Mouse (Mus musculus) cerebellum, postnatal 25 days (tissue): ENCODE data around the gene Entr1.
"Not testable (repeated sequence)": the region's sequence is repeated elsewhere in the genome, so short reads cannot be mapped to it uniquely, and the experiment has no call there.

ENCODE experiments used
- DNase-seq, 2 experiments: peaks; one replicate each; pipeline ENCODE4 v3.0.0; 2021; ENCODE audit warnings: mixed read lengths in 2 of 2

Entr1 gene

DNA sequence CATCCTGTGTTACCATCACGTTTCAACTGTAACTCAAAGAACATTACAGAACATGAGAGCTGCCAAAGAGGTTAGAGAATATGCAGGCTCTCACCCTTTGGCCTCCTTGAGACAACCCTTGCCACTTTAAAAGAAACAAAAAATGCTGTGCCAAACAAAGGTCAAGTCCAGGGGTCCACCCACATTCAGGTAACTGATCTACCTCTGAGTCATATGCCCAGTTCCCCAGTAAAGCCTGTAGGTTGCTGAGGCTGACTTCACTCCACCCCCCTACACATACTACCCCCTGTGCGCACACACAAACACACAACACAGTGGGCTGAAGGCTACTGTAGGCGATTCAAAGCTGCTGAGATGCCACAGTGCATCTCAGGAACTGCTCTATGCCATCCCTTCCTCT lies 1.4 kb downstream of the Entr1 start:
- DNase-seq: no peak

DNA sequence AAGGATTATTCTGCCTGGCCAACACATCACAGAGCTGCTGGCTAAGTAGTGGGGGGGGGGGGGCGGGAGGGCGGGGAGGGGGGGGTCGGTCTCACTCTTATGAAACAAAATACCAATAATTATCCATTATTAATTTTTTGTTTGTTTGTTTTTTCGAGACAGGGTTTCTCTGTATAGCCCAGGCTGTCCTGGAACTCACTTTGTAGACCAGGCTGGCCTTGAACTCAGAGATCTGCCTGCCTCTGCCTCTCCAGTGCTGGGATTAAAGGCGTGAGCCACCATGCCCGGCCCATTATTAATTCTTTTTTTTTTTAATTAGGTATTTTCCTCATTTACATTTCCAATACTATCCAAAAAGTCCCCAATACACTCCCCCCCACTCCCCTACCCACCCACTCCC lies 8.2 kb downstream of the Entr1 start:
- not testable (repeated sequence) for DNase-seq

DNA sequence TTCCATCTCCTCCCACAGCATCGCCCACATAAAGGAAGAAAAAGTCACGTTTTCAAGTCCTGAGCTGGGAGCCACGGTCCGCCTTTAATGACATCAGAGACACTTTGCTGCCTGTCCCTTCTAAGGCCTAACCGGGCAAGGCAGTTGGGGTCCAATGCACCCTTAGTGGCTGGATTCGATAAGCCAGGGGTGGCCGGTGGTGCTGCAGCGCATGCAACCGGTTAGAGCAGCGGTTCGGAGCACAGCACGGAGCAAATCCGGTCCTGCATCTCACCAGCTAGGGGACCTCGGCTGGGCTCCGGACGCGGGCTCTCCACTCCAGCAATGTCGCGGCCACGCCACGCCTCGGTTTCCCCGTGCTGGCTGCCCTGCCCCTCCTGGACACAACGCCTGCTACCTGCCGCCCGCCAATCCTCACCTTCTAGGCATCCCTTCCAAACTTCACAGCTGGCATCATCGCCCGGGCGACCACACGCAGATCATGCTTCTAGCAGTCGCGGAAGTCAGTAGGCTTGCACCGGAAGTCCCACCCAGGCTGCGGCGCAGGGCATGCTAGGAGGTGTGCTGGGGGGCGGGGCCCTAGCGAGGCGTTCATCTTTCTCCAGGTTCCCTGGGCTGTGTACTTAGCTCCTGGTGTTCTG lies 8.9 kb downstream of the Entr1 start, which contains the start of gene Snapc4:
Snapc4 (minus strand) TSS at position 523 of the 641 bp plus-strand sequence.
- DNase-seq: peak; percentile 82 to 90

DNA sequence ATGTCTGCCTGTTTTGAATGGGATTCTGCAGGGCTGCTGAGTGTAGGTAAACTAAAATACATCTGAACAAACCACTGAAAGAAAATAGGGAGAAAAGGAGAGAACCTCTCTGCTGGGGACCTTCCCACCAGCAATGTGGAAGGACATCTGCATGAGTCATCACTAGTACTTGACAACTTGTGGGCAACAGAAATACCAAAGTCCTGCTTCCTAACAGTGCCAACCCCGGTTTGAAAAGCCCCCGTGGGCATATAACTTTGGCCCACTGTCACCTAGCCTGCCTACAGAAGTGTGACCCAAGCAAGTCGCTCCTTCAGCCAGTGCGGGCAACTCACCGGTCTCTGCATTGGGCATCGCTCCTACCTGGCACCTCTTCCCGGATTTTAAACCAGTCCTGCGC lies 16.7 kb downstream of the Entr1 start:
- no peak for DNase-seq

DNA sequence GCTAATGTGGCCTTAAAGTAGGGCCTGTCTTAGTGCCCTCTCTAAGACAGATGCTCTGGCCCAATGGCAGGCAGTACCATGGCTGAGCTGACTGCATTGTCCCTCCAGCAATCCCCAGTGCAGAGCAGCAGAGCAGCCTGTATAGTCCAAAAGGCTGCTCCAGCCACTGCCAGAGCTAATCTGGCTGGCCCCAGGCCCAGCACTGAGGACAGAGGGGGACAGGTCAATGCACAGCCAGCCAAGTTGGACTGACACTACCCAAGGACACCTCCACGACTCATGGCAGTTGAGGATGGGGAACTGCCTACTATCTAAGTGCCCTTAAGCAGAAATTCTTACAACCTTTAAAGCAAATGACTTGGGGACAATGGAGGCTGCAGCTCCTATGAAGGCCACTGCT lies 20.5 kb downstream of the Entr1 start:
- no peak for DNase-seq

DNA sequence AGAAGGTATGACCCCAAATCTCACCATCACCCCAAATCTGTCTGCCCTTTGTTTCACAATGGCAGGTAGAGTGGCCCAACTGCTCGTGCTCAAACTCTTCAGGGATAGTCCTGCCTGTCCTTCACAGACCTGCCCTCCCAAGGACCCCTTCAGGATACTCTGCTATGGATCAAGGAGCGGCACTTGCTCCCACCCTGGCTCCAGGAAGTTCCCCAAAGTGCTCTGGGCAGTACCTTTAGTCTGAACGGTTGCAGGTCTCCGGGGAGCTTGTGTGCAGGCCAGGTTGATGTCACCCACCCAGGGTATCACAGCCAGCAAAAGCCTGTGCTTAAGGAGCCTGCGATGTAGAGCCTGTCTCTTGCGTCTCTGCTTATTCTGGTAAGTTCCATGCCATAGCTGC lies 21.2 kb downstream of the Entr1 start:
- DNase-seq: no peak

DNA sequence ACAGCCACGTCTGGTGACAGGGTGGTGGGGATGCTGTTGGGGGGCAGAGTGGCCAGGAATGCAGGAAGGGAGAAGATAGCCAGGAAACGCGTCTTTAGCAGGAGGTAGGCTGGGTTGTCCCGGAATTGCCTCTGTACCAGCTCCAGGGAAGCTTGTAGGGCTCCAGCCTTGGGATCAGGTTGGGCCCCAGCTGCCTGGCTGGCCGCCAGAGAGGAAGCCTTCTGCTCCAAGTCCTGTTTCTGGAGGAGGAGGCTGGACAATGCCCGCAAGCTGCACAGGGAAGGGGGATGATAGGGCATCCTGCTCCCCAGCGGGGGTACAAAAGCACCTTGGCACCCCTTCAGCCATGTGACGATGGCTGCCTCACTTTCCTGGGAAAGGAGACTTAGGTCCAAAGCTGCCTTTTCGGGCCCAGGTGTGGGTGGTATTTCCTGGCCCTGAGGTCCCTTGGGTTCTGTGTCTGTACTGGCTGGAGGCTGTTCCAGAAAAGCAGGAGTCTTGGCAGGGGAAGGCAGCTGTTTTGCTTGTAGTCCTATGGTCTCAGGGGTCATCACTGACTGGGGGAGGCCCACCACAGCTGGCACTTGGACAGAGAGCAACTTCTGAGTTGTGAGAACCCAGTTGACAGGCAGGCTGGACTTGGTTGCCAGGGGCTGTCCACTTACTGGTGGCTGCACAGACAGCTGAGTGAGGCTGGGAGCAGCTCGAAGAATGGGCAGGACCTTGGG lies 24.2 kb downstream of the Entr1 start:
- peak; percentile 78 to 86 for DNase-seq

DNA sequence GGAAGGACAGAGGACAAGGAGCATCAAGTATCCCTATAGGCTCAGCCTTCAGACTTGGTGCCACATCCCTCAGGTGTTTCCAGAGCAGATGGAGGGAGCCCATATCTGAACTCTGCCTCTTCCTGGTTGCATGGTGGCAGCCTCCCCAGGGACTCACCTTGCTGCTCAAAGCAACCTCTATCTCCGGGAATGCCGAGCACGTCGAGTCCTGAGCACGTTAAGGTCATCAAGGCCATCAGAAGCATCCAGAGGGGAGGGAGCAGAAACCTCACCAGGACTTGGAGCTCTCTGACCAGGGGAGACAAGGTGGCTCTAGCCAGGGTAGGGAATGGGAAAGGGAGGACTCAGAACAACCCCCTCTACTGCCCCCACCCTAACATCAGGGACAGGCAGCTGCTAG lies 25.6 kb downstream of the Entr1 start:
- DNase-seq: no peak

DNA sequence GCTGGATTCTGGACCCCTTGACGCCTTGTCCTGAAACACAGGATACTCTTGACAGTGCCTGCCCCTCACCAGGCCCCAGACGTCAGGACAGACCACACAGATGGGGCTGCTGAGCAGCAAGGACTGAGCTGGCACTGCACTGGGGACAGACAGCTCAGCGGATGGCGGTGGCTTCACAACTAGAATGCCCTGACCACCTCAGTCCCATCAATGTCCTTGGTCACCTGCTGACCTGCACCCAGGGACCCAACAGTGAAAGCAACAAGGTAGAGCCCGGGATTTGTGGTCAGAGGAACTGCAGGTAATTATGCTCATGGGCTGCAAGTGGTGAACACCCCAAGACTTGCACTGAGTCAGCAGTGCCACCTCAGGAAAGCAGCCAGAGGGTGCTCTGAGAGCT lies 26.1 kb downstream of the Entr1 start:
- no peak for DNase-seq

DNA sequence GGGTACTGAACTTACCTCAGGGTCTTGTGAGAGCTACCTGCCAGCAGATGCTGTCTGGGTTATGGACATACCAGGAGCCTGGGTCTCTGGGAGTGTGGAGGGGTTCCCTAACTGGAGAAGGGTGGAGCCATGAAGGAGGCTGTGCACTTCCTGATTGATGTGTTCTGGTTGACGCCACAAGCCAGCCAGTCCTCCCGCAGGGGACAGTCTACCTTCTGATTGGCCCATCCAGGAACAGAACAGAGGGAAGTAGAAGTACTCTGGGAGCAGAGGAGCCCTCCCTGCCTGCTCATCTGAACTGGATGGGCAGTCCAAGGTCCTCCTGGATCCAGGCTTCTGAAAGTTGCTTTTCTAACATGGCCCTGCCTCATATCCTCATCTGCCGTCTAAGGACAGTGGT lies 28.3 kb downstream of the Entr1 start, which contains the start of gene Card9:
Card9 (minus strand) TSS at position 147 of the 400 bp plus-strand sequence.
- DNase-seq: no peak

DNA sequence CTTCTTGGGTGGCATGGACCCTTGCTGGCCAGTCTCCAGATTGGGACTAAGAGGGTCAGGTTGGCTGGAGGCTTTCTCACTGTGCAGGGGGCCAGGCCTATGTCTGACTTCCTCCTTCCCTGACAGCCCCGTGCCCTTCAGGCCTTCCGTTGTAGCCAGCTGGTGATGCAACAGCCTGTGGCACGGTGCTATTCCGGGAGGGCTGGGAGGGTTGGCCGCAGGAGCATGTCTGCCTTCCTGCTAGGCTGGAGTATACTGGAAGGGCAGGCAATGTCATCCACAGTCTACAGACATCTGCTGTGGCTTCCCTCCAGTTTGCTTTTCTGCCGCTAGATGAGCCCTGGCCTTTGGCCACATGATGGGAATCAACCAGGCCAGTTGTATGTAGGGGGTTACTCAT lies 29.1 kb downstream of the Entr1 start:
- peak; percentile 28 to 39 for DNase-seq

DNA sequence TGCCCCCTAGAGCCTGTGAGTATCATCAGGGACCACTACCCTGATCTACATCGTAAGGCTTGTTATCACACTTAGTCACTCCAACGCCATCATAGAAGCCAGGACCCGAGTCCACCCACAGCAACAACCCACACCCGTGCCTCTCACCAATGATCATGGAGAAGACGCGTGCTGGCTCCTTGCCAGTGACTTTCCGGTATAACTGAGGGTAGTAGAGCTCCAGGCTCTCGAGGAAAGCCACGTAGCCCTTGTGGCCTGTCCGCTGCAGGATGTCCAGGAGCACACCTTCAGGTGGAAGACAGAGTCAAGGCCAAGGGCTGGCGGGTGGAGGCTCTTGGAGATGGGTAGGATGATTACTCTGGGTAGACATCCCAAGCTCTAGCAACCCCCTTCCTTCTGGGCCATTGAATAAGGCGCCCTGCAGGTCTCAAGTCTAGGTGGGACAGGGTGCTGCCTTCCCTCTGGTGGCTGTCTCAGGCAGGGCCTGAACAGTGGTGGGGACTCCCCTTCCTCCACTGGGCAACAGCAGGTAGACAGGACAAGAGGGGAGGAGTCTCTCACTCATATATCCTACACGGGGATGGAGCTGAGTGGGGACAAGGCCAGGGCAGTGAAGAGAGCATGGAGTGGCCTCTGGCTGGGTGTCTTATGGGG lies 30.3 kb downstream of the Entr1 start:
- peak in 1 of 2 experiments; percentile 43 for DNase-seq

DNA sequence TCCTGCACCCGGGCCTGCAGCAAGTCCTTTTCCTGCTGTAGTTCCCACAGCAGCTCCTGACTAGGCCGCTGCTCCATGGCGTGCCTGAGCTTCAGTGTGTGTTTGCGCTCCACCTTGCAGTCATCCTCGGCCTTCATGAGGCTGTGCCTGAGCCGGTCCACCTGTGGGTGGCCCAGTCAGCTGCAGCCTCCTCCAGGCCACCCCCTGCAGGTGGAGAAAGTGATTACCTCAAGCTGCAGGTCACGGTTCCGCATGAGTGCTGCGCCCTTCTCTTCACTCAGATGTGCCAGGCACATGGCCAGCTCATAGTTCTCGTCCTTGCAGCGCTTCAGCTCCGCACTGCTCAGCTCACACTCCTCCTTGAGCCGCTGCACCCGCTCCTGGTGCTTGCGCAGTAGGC lies 31.6 kb downstream of the Entr1 start:
- DNase-seq: peak; percentile 38 to 54

DNA sequence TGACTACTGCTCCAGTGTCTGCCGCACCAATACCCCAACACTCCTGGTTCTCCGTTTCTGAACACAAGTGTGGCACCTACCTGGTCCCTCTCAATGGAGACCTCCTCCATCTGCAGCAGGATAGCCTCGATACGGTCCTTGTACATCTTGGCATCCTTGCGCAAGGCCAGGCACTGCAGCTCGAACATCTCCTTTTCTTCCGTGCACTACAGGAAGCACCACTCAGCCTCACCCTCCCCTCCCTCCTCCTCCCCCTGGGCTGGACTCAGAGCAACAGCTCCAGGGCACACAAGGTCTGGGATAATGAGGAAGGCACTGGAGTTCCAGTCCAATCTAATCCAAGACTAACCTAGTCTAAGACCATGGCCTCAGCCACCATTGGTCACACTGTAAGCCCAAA lies 32.4 kb downstream of the Entr1 start:
- no peak for DNase-seq

DNA sequence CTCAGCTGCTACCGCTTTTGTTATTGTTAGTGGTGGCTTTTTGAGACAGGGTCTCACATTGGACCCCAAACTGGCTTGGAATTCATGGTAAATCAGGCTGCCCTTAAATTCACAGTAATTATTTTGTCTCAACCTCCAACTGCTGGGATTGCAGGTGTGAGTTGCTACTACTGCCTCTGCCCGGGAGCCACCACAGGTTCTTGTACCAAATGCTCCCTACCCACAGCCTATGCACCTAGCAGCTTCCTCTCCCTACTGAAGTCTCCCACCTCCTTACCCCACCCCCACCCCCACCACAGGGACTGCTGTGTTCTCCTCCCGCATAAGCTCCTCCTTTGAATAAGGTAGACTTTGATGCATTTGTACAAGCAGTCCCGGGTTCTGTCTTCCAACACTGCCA lies 32.9 kb downstream of the Entr1 start:
- DNase-seq: no peak

DNA sequence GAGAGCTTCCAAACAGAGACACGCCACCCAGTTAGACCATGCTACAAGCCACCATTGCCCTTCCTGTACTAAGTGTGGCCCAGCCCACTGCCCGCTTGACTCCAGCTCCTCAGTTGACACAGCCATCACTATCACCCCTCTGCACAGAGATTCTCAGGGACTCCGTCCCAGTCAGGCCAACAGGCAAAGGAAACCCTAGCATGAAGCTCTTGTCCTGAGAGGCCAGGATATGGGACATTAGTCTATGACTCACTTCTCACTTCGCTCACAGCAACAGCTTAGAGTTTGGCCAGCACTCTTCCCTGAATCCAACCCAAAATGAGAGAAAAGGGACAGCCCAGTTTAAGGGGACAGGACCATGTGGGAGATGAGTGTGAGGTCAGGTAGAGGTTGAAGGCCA lies 34.7 kb downstream of the Entr1 start:
- peak in 1 of 2 experiments; percentile 15 for DNase-seq

DNA sequence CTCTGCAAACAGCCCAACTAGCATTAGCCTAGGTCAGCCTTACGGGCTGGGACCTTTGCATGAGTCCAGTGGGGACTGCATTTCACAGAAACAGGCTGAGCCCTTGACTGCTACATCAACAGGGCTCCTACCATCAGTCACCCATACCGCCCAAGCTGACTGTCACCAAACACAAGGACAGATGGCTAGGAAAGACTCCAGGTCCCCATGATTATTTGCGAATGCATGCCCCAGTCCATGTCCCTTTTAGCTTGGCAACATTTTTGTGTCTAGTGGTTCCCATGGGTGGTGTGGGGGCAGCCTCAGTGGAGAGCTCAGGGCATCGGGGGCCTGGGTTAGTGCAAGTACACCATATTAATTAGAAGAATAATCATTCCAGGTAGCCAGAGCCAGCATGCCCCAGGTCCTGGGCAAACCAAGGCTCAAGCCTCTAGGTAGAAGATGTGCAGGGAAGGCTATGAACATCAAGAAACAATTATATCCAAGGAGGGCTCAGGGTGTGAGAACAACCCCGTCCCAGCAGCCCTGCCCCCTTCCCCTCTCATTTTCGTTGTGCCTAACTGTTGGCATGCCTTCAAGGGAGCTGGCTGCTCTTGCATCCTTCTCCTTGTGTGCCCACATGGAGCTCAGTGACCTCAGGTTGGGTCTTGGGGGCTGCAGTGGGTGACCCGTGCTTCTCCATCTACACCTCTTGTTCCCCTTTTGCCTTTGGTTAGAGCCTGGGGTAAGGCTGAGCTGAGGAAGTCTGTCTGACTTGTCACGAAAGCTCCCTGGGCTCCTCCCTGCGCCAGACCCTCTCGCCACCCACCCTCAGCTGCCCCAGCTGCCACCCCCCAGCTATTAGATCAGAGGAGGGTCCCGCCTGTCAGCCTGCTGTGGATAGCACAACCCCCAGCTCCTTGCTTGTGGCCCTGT lies 35.8 kb downstream of the Entr1 start:
- peak; percentile 54 for DNase-seq

DNA sequence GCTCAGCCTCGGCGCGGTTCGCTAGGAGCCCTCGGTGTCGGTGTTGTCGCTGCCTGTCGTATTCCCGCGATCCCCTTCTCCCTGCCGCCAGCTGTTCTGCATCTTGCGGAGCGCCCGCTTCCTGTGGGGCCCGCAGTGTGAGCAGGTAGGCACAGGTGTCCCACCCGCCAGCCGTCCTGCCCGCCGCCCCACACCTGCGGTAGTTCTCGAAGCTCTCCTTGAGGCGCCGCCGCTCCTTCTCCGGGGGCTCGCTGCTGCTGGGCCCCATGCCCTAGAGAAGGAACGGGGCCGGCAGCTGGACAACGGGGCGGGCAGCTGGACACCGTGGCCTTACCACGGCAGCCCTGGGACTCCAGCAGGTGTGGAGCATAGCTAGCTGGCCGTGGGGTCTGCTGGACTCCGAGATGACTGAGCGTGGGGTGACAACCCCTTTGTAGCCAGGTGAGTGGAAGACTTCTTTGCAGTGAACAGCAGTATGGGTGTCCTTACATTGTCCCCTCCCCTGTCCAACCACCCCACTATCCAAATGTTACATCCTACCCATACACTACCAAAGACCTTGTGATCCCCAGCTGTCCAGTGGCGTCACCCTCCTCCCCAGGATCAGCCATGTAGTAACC lies 36.7 kb downstream of the Entr1 start:
- DNase-seq: peak in 1 of 2 experiments; percentile 70

DNA sequence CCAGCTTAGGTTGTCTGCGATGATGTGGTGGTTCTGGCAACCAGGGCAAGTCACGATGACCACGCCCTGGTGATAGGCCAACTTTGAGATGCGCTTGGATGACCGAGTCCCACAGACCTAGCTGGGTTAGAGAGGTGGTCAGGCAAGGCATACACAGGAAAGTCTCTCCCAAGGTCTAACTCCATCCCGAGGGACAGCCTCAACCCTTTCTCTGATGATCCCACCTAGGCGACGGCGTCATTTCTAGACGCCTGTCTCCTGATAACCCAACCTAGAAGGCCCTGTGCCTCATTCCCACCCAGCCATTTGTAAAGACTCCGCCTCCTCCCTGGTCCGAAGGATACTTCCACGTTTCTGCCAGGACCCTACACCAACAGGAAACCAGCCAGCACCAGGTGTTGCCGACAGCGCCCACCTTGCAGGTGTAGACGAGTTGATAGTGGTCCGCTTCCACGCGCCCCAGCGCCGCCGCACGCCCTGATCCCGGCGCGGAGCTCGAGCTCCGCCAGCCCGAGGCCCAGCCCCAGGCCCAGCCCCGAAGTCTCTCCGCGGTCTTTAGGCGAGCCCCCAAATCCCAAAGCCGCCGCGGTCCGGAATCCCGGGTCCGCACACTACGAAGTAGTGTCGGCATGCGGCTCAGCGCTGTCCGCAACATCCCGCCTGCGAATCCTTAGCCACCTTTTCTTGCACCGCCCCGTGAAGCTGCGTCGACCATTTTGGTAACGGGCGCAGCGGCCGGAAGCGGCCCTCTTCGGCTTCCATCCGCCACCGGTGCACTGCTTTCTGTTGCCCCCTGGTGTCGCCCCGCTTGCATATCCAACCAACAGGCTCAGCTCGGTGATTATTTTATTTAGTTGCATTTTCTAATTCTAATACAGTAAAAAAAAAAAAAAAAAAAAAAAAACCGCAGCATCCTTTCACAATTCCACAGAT lies 37.5 kb downstream of the Entr1 start, which contains the start of gene Dnlz:
Dnlz (minus strand) TSS at position 753 of the 933 bp plus-strand sequence.
- DNase-seq: peak; percentile 97

DNA sequence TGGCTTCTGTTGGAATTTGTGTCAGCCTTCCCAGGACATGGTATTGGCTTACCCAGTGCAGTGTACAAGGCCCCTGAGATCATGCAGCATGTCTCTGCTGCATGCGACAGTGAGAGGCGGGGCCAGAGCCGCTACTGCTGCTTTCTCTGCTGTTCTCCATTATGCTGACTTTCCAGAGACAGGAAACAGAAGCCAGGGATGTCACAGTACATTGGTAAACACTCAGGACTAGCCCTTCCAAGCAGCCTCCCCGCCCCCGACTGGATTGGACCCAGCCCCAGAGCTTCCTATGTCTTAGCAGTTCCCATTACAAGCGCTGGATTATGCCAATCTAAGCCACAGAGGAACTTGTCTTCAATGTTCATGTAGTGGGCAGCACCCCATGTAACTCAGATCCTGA lies 40.9 kb downstream of the Entr1 start:
- no peak for DNase-seq
